Mouse (Mus musculus): ENCODE results near the gene Exo5.

The Exo5 gene

DNA sequence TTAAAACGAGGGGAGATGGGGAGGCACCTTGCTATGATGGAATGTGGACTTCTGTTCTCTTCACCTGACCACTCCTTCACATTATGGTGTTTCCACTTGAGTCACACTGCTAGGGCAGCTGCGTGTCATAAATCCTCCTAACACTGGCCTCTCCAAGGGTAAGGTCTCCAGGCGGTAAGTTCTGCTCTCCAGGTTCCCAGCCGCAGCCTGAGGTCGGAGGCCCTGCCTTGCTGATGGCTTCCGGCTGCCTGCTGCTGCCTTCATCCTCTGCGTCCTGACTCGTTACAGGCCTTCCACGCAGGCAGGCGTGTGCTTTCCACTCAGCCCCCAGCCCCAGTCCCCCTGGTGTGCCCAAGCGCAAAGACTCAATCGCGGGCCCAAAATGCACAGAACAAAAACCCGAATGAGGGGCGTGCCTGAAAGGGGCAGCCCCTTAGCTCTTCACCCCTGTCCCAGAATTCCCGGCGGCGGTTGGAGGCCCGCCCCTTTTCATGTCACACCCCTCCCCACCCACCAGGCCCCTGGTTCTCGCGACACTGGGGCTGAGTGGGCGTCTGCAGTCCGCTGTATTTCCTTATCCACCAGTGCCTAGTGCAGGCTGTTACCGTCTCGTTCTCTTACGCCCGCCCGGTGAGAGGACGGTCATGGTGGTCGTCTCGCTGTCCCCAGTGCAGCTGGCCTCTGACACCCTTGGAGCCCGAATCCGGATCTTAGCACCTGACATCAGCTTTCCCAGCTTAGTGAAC lies at the start of gene Exo5:
Gene Exo5 (minus strand): TSS at position 464 of the 746 bp plus-strand sequence.
- peak; percentile 75 to 87 for DNase-seq (ENCODE audit: low spot score in 2 of 2)

- no peak for DNase-seq (ENCODE audit: low spot score in 2 of 2)
These were observed 47.0 kb upstream of the Exo5 start for GRCm38 (mm10) chr4:120971842-120972241.

DNA sequence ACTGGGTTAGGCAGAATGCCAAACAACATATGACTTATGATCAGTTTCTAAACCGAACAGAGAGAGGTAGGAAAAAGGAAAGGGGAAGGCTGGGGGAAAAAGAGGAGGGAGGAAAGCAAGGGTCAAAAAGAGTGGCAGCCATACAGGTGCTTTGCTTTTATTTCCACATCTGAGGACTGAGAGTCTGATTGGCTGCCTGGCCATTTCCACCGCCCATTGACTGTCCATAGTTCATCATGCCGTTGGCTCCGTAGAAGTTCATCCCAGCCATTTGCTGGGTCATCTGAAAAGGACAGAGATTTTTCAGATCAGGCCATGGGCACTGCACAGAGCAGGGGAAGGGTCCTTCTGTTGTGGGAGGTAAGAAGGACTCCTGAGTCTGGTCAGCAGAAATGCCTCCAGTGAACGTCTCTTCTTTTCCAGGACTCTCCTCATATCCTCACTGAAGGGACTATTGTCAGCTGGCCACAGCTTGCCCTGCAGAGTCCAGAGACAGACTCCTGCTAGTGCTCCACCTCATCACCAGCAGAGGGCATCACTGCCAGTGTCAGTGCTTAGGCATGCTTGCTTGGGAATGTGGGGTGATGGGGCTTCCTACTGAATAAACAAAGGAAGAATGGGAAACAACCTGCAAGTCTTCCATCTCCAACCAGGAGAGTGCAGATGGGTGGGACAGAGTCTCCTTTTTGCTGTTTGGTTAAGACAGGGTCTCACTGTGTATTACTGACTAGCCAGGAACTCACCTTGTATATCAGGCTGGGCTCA lies 44.7 kb upstream of the Exo5 start:
- peak in 1 of 2 experiments; percentile 44 for DNase-seq (ENCODE audit: low spot score in 2 of 2)

GRCm38 (mm10) chr4:120968486-120968885 lies 43.7 kb upstream of the Exo5 start:
- no peak for DNase-seq (ENCODE audit: low spot score in 2 of 2)

GRCm38 (mm10) chr4:120955586-120955985 lies 30.8 kb upstream of the Exo5 start:
- no peak for DNase-seq (ENCODE audit: low spot score in 2 of 2)

GRCm38 (mm10) chr4:120953667-120954066 lies 28.9 kb upstream of the Exo5 start:
- no peak for DNase-seq (ENCODE audit: low spot score in 2 of 2)

DNA sequence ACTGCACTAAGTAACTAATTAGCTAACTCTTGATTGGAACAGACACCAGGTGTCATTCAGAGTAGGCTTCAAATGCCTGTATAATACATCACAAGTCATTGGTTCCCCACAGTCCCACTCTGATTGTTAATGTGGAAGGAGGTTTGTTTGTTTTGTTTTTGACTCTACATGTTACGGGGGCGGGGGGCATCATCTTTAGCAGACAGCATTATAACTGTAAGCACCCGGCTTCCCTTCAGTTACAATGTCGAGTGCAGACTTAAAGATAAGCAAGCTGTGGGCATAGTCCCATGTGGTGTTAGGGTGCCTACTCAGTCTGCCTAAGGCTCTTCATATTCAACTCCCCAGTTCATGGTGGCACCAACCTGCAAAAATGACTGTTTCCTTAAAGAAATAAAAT lies 28.2 kb upstream of the Exo5 start:
- no peak for DNase-seq (ENCODE audit: low spot score in 2 of 2)

GRCm38 (mm10) chr4:120952163-120952562 lies 27.3 kb upstream of the Exo5 start:
- no peak for DNase-seq (ENCODE audit: low spot score in 2 of 2)

DNA sequence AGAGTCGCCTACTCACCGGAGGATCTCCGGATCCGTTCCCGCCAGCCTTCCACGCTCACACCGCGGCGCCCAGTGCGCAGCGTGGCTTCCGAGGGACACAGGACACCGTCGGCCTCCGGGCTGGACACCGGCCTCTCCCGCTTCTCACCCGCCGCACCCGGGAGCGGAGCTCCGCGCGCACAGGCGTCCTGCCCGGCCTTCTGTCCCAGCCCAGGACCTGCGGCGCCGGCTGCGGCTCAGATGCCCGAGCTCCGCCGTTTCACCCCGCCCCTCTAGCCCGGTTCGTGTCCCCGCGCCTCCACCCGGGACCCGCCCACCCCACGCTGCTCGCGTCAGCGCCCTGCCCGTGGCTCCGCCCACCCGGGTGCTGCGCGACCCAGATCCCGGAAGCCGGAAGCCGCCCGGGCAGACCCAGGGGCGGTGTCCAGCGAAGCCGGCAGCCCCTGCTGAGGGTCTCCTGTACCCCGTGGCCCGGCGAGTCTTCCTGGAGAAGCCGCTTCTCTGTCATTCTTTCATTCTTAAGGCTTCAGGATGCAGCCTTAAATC lies 26.7 kb upstream of the Exo5 start, which contains the start of gene Zfp69:
Gene Zfp69 (minus strand): TSS at position 272 of the 546 bp plus-strand sequence.
- DNase-seq (ENCODE audit: low spot score in 2 of 2): peak in 1 of 2 experiments; percentile 72

- no peak for DNase-seq (ENCODE audit: low spot score in 2 of 2)
These were observed 26.1 kb upstream of the Exo5 start for GRCm38 (mm10) chr4:120950763-120951427.

DNA sequence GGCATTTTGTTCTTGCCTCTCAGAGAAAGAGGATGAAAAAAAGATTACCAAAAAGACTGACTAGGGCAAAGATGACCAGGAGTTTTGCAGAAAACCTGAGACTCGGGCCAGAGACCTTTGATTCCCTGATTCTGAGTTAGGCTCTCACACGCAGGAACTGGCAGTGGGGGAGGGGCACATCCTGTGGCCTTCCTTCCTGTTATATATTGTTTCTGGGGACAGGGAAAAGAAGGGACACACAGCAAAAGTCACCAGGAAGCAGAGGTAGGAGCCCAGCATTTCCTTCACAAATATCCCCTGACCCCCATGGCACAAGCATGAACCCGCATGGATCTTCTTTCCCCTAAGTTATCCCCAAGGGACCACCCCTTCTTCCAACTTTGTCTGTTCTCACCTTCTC lies 24.1 kb upstream of the Exo5 start:
- DNase-seq (ENCODE audit: low spot score in 2 of 2): no peak

DNA sequence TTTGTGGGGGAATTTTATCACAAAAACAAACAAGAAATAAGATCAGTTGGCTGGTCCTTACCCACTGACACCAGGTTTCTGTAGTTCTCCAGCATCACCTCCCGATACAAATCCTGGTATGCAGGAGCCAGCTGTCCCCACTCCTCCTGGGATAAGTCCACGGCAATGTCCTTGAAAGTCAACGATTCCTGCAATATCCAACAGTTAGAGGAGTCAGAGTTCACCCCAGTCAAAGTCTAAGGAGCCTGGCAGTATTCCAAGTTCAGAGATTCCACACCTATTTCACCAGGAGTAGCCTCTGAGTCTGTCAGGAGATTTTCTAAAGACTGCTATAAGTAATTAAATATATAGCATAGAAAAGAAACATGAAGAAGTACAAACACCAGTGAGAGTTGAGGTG lies 10.2 kb upstream of the Exo5 start:
- DNase-seq (ENCODE audit: low spot score in 2 of 2): no peak

- no peak for DNase-seq (ENCODE audit: low spot score in 2 of 2)
These were observed 5.9 kb upstream of the Exo5 start for GRCm38 (mm10) chr4:120930736-120931135.

GRCm38 (mm10) chr4:120928686-120929085 lies 3.9 kb upstream of the Exo5 start:
- no peak for DNase-seq (ENCODE audit: low spot score in 2 of 2)

DNA sequence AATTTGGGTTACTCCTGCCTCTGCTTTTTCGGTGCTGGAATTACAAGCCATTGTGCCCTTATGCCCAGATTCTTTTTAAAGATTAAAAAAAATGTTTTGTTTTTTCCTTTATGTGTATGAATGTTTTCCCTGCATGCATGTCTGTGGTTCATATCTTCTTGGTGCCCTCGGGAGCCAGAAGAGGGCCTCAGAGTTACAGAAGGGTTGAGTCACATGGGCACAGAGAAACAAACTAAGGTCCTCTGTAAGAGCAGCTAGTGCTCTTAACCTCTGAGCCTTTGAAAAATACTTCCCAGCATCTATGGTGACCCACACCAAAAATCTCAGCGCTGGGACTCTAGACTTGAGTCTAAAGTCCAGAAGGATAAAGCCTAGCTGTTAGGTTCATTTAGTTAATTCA lies 569 bp upstream of the Exo5 start:
- peak in 1 of 2 experiments; percentile 34 for DNase-seq (ENCODE audit: low spot score in 2 of 2)

DNA sequence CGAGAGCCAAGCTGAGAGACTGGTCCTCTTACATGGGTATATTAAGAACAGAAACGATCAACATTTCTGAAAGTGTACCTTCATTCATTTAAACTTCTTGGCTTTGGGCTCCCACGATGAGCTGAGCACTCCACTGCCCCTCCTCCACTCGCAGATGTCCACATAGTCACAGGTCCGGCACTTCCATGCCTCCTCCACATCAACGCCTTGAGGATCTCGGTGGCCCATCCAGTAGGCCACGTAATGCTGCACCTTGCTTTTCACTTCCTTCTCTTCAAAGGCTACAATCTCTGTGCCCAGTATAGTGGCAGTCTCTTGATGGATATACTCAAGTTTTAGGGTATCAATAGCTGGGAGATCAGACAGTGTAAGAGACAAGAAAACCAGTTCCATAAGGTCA lies 3.4 kb downstream of the Exo5 start:
- DNase-seq (ENCODE audit: low spot score in 2 of 2): no peak

DNA sequence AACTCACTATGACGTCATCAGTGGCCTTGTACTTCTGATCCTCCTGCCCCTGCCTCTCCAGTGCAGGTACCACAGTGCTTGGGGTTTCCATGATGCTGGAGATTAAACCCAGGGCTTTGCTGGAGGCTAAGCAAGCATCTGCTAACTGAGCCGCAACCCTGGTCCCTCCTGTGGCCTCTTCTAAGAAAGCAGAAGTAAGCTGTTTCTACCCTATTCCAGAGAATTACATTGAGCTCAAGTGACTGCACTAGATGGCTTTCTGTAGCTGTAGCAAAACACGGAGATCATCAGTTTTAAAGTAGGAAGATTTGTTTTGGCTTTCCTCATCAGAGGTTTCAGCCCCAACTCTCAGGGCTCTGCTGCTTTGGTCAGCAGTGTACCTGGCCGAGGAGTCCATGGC lies 10.3 kb downstream of the Exo5 start:
- DNase-seq (ENCODE audit: low spot score in 2 of 2): no peak

- no peak for DNase-seq (ENCODE audit: low spot score in 2 of 2)
These were observed 11.0 kb downstream of the Exo5 start for GRCm38 (mm10) chr4:120913861-120914260.

DNA sequence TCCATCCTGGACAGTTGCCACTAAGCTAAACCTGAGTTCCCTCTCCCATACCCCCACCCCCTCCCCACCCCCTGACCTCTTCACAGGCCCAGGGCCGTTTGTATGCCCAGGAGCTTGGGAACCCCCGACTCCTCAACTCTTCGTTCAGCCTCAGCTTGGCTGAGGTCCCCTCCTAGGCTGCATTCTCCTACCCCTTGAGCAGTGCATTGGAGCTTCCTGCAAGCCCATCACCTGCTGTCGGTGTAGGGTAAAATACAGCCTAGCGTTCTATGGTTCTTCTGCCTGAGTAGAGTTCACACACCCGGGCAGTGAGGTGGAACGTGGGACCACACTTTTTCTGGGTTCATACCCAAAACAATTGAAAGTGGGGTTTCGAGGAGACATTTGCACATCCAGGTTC lies 11.4 kb downstream of the Exo5 start:
- no peak for DNase-seq (ENCODE audit: low spot score in 2 of 2)

DNA sequence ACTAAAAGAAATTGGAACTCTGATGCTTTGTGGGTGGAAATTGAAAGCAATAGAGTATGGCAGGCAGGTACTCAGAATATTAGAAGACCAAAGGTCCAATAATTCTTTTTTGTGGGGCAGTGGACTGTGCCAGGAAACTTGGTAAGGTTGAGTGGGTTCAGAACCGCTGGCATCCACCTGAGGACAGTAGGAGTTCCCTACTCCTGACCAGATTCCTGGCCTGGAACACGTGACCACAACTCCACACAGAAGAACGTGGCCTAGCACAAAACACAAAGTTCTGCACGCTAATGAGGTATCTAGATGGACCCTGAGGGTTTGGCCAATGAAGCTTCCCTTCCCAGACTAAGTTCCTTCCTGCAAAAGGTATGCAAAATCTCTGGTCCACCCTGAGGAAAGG lies 12.0 kb downstream of the Exo5 start:
- no peak for DNase-seq (ENCODE audit: low spot score in 2 of 2)

- DNase-seq (ENCODE audit: low spot score in 2 of 2): no peak
These were observed 13.7 kb downstream of the Exo5 start for GRCm38 (mm10) chr4:120911086-120911485.

DNA sequence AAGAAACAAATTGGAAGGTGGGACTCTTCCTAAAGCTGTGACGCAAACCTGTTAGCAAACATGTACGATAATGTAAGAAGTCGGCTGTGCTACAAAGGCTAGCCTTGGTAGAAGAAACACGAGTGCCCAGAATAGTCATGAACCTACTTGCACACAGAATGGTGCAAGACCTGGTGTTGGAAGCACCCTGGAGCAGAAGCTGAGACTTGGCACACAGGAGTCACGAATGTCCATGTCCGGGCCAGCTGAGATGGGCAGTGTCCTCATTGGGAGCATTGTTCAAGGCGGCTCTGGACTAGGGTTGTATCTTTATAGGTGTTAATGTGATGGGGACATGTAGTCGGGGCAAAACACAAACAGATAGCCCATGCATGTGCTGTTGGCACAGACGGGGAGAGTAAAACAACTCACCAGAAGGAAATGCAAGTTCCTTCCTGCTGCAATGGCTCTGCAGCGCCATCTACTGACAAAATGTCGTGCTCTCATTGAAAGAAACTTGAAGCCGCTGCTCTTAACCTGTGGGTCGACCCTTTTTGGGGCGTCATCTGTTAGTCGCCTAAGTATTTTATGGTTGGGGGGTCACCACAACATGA lies 15.2 kb downstream of the Exo5 start:
- DNase-seq (ENCODE audit: low spot score in 2 of 2): peak in 1 of 2 experiments; percentile 54
